Mouse (Mus musculus) adipocyte (in vitro differentiated cells): ENCODE results near the gene 1700011L22Rik.

Source experiments
- DNase-seq: peaks from one replicate; pipeline ENCODE4 v3.0.0-alpha.2; 2016; ENCODE audit warnings: low spot score

Gene 1700011L22Rik

GRCm38 (mm10) chr8:79239320-79239719 lies 9.1 kb downstream of the 1700011L22Rik start:
- no peak for DNase-seq

GRCm38 (mm10) chr8:79229266-79229888 lies 19.0 kb downstream of the 1700011L22Rik start:
- no peak for DNase-seq

GRCm38 (mm10) chr8:79227916-79228315 lies 20.5 kb downstream of the 1700011L22Rik start:
- DNase-seq = no peak

- no peak for DNase-seq
These were observed 21.2 kb downstream of the 1700011L22Rik start for GRCm38 (mm10) chr8:79227194-79227593.

GRCm38 (mm10) chr8:79226046-79226445 lies 22.3 kb downstream of the 1700011L22Rik start:
- no peak for DNase-seq

- no peak for DNase-seq
These were observed 22.8 kb downstream of the 1700011L22Rik start for GRCm38 (mm10) chr8:79225586-79225985.

- DNase-seq = no peak
These were observed 24.0 kb downstream of the 1700011L22Rik start for GRCm38 (mm10) chr8:79224363-79224762.

GRCm38 (mm10) chr8:79222752-79223141 lies 25.6 kb downstream of the 1700011L22Rik start:
- no peak for DNase-seq

GRCm38 (mm10) chr8:79222106-79222751 lies 26.1 kb downstream of the 1700011L22Rik start:
- DNase-seq = peak; percentile 85

- no peak for DNase-seq
These were observed 36.7 kb downstream of the 1700011L22Rik start for GRCm38 (mm10) chr8:79211630-79212029.

GRCm38 (mm10) chr8:79209641-79210358 lies 38.6 kb downstream of the 1700011L22Rik start:
- DNase-seq = peak; percentile 63

GRCm38 (mm10) chr8:79208691-79209640 lies 39.4 kb downstream of the 1700011L22Rik start:
- peak; percentile 90 for DNase-seq

GRCm38 (mm10) chr8:79208181-79208580 lies 40.2 kb downstream of the 1700011L22Rik start:
- DNase-seq = no peak

- peak; percentile 90 for DNase-seq
These were observed 41.5 kb downstream of the 1700011L22Rik start for GRCm38 (mm10) chr8:79206895-79207294.

GRCm38 (mm10) chr8:79201446-79202147 lies 46.8 kb downstream of the 1700011L22Rik start:
- no peak for DNase-seq

- DNase-seq = no peak
These were observed 49.7 kb downstream of the 1700011L22Rik start for GRCm38 (mm10) chr8:79198675-79199074.

- DNase-seq = no peak
These were observed 51.9 kb downstream of the 1700011L22Rik start for GRCm38 (mm10) chr8:79196481-79196880.

- DNase-seq = no peak
These were observed 58.3 kb downstream of the 1700011L22Rik start for GRCm38 (mm10) chr8:79190071-79190470.

GRCm38 (mm10) chr8:79185488-79185887 lies 62.9 kb downstream of the 1700011L22Rik start:
- no peak for DNase-seq

- no peak for DNase-seq
These were observed 68.7 kb downstream of the 1700011L22Rik start for GRCm38 (mm10) chr8:79179678-79180077.

GRCm38 (mm10) chr8:79175991-79176390 lies 72.4 kb downstream of the 1700011L22Rik start:
- DNase-seq = no peak
